Mouse (Mus musculus): ENCODE data around the gene Slc37a3. TPM values are rescaled to one million over a fixed set of nuclear protein-coding genes. Genes with fewer than 3 reads are reported as not detected.

Gene Slc37a3
- total and polyA plus RNA-seq, 2 experiments, result 11.5 to 13.7 TPM

DNA sequence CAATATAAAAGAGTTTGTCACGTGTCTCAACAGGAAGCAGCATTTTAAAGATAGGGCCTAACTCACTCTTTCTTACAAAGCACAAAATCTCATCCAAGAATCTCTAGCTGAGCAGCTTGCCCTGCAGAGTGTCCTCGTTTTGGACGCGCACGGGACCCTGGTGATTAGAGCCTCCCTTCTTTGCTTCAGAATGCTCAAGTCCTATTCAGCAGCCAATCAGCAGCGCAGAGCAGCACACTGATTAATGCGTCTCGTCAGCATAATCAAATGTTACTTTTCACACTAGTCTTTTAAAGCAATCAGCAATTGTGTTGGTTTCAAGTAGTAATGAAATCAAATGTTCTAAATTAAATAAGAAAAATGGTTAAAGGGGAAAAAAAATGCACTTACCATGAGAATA is 39.1 kb downstream of the Slc37a3 start:
- H3K4me1 ChIP-seq (ENCODE audit: control insufficient read depth, insufficient read depth, low read length), result no peaks in the 10 kb centered on the region
- WGBS, result 96% methylated on average over 8 of the region's 8 CpGs
- H3K9ac ChIP-seq (ENCODE audit: low read depth, low read length), result no peak overlapping the region
- DNase-seq (ENCODE audit: extremely low read depth, low read depth, low spot score), result no peak
- H3K27ac ChIP-seq (replicated peaks; ENCODE audit: insufficient read depth, low read depth, low read length), result no peak overlapping the region
- H3K36me3 ChIP-seq (ENCODE audit: control insufficient read depth, insufficient read depth, low read length), result peaks cover 19% of the 10 kb centered on the region; the same call in 1 of the 2 replicates
- no peak for TF ChIP-seq POLR2A (IDR thresholded peaks at IDR 0.05; ENCODE audit: extremely low read depth, insufficient read depth, low read length)
- no peak for TF ChIP-seq CTCF (IDR thresholded peaks at IDR 0.05; ENCODE audit: low read depth, low read length)
- H3K27me3 ChIP-seq (ENCODE audit: control insufficient read depth, insufficient read depth, low read length), result no peaks in the 10 kb centered on the region
- no peak overlapping the region for H3K4me3 ChIP-seq (ENCODE audit: insufficient read depth, low read depth, low read length)
- H3K79me2 ChIP-seq (ENCODE audit: control insufficient read depth, insufficient read depth, low read length), result no peaks in the 10 kb centered on the region

GRCm38 (mm10) chr6:39334873-39335272 is 42.6 kb downstream of the Slc37a3 start:
- Histone ChIP-seq H3K9ac (ENCODE audit: low read depth, low read length) (no peak overlapping the region), H3K27me3 (ENCODE audit: control insufficient read depth, insufficient read depth, low read length) (no peaks in the 10 kb centered on the region), H3K79me2 (ENCODE audit: control insufficient read depth, insufficient read depth, low read length) (no peaks in the 10 kb centered on the region), H3K4me1 (ENCODE audit: control insufficient read depth, insufficient read depth, low read length) (no peaks in the 10 kb centered on the region), H3K27ac (replicated peaks; ENCODE audit: insufficient read depth, low read depth, low read length) (no peak overlapping the region), H3K36me3 (ENCODE audit: control insufficient read depth, insufficient read depth, low read length) (peaks cover 18% of the 10 kb centered on the region; the same call in 1 of the 2 replicates), H3K4me3 (ENCODE audit: insufficient read depth, low read depth, low read length) (no peak overlapping the region)
- TF ChIP-seq CTCF (IDR thresholded peaks at IDR 0.05; ENCODE audit: low read depth, low read length) (no peak), POLR2A (IDR thresholded peaks at IDR 0.05; ENCODE audit: extremely low read depth, insufficient read depth, low read length) (no peak)
- WGBS, result 94% methylated on average over 3 of the region's 3 CpGs
- no peak for DNase-seq (ENCODE audit: extremely low read depth, low read depth, low spot score)

GRCm38 (mm10) chr6:39334224-39334623 is 43.3 kb downstream of the Slc37a3 start:
- H3K27me3 ChIP-seq (ENCODE audit: control insufficient read depth, insufficient read depth, low read length), result no peaks in the 10 kb centered on the region
- no peak overlapping the region for H3K27ac ChIP-seq (replicated peaks; ENCODE audit: insufficient read depth, low read depth, low read length)
- WGBS, result 86% methylated on average over 7 of the region's 7 CpGs
- no peaks in the 10 kb centered on the region for H3K4me1 ChIP-seq (ENCODE audit: control insufficient read depth, insufficient read depth, low read length)
- H3K79me2 ChIP-seq (ENCODE audit: control insufficient read depth, insufficient read depth, low read length), result no peaks in the 10 kb centered on the region
- H3K9ac ChIP-seq (ENCODE audit: low read depth, low read length), result no peak overlapping the region
- no peak for DNase-seq (ENCODE audit: extremely low read depth, low read depth, low spot score)
- no peak overlapping the region for H3K4me3 ChIP-seq (ENCODE audit: insufficient read depth, low read depth, low read length)
- TF ChIP-seq CTCF (IDR thresholded peaks at IDR 0.05; ENCODE audit: low read depth, low read length) (no peak), POLR2A (IDR thresholded peaks at IDR 0.05; ENCODE audit: extremely low read depth, insufficient read depth, low read length) (no peak)
- peaks cover 18% of the 10 kb centered on the region; the same call in 1 of the 2 replicates for H3K36me3 ChIP-seq (ENCODE audit: control insufficient read depth, insufficient read depth, low read length)

GRCm38 (mm10) chr6:39331998-39332700 is 45.3 kb downstream of the Slc37a3 start:
- Histone ChIP-seq H3K79me2 (ENCODE audit: control insufficient read depth, insufficient read depth, low read length) (no peaks in the 10 kb centered on the region), H3K9ac (ENCODE audit: low read depth, low read length) (no peak overlapping the region), H3K27me3 (ENCODE audit: control insufficient read depth, insufficient read depth, low read length) (no peaks in the 10 kb centered on the region), H3K27ac (replicated peaks; ENCODE audit: insufficient read depth, low read depth, low read length) (no peak overlapping the region), H3K36me3 (ENCODE audit: control insufficient read depth, insufficient read depth, low read length) (peaks cover 12% of the 10 kb centered on the region; the same call in 1 of the 2 replicates), H3K4me3 (ENCODE audit: insufficient read depth, low read depth, low read length) (no peak overlapping the region), H3K4me1 (ENCODE audit: control insufficient read depth, insufficient read depth, low read length) (no peaks in the 10 kb centered on the region)
- no peak for DNase-seq (ENCODE audit: extremely low read depth, low read depth, low spot score)
- TF ChIP-seq POLR2A (IDR thresholded peaks at IDR 0.05; ENCODE audit: extremely low read depth, insufficient read depth, low read length), result no peak
- no peak for TF ChIP-seq CTCF (IDR thresholded peaks at IDR 0.05; ENCODE audit: low read depth, low read length)
- 96% methylated on average over 7 of the region's 7 CpGs for WGBS

- peaks cover 4% of the 10 kb centered on the region; the same call in 1 of the 2 replicates for H3K36me3 ChIP-seq (ENCODE audit: control insufficient read depth, insufficient read depth, low read length)
- no peak for TF ChIP-seq POLR2A (IDR thresholded peaks at IDR 0.05; ENCODE audit: extremely low read depth, insufficient read depth, low read length)
- no peak for TF ChIP-seq CTCF (IDR thresholded peaks at IDR 0.05; ENCODE audit: low read depth, low read length)
- DNase-seq (ENCODE audit: extremely low read depth, low read depth, low spot score), result no peak
- 92% methylated on average over 7 of the region's 7 CpGs for WGBS
- H3K27ac ChIP-seq (replicated peaks; ENCODE audit: insufficient read depth, low read depth, low read length), result no peak overlapping the region
- no peak overlapping the region for H3K4me3 ChIP-seq (ENCODE audit: insufficient read depth, low read depth, low read length)
- no peaks in the 10 kb centered on the region for H3K79me2 ChIP-seq (ENCODE audit: control insufficient read depth, insufficient read depth, low read length)
- H3K4me1 ChIP-seq (ENCODE audit: control insufficient read depth, insufficient read depth, low read length), result no peaks in the 10 kb centered on the region
- no peaks in the 10 kb centered on the region for H3K27me3 ChIP-seq (ENCODE audit: control insufficient read depth, insufficient read depth, low read length)
- no peak overlapping the region for H3K9ac ChIP-seq (ENCODE audit: low read depth, low read length)
These were observed 46.5 kb downstream of the Slc37a3 start for GRCm38 (mm10) chr6:39330981-39331380.

- DNase-seq (ENCODE audit: extremely low read depth, low read depth, low spot score), result no peak
- TF ChIP-seq POLR2A (IDR thresholded peaks at IDR 0.05; ENCODE audit: extremely low read depth, insufficient read depth, low read length) (no peak), CTCF (IDR thresholded peaks at IDR 0.05; ENCODE audit: low read depth, low read length) (no peak)
These were observed 57.2 kb downstream of the Slc37a3 start for GRCm38 (mm10) chr6:39320286-39320685.

More at GRCm38 (mm10) chr6:39320286-39320685, 57.2 kb downstream of the Slc37a3 start:
- Histone ChIP-seq H3K36me3 (ENCODE audit: control insufficient read depth, insufficient read depth, low read length) (no peaks in the 10 kb centered on the region), H3K4me3 (ENCODE audit: insufficient read depth, low read depth, low read length) (no peak overlapping the region), H3K4me1 (ENCODE audit: control insufficient read depth, insufficient read depth, low read length) (no peaks in the 10 kb centered on the region), H3K9ac (ENCODE audit: low read depth, low read length) (no peak overlapping the region), H3K27ac (replicated peaks; ENCODE audit: insufficient read depth, low read depth, low read length) (no peak overlapping the region), H3K27me3 (ENCODE audit: control insufficient read depth, insufficient read depth, low read length) (no peaks in the 10 kb centered on the region), H3K79me2 (ENCODE audit: control insufficient read depth, insufficient read depth, low read length) (no peaks in the 10 kb centered on the region)
- WGBS, result 94% methylated on average over 5 of the region's 5 CpGs

Measured in liver, adult 2 months (tissue).